Mouse (Mus musculus): ENCODE results near the gene Bach1. TPM values are rescaled to one million over a fixed set of nuclear protein-coding genes. Genes with fewer than 3 reads are reported as not detected.
"Not testable (repeated sequence)": the region's sequence is repeated elsewhere in the genome, so short reads cannot be mapped to it uniquely, and the experiment has no call there.

Gene Bach1
- polyA plus RNA-seq, 1 experiment from 2014 or later: 19.2 TPM

GRCm38 (mm10) chr16:87671336-87671735, 27.4 kb upstream of the Bach1 start:
- no peak overlapping the region for H3K4me2 ChIP-seq
- 79% methylated on average over 12 of the region's 12 CpGs for WGBS

DNA sequence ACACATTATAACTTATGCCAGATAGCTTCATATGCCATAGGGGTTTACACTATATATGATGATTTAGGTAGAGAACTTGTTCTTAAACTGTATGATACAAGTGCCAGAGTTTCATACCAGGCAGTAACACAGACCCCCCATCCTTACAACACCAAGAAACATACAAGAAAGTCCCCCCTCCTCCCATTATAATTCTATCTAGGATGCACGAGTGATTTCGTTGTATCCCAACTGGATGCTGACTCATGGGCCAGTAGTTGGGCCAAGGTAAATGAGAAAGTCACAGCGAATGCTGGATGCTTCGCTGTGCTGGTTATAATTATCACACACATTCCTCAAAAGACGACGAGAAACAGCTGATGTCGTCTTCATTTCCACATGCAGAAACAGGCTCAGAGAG, 25.6 kb upstream of the Bach1 start:
- no peaks in the 10 kb centered on the region for H3K27me3 ChIP-seq (ENCODE audit: control insufficient read depth, insufficient read depth, low read length)
- no peaks in the 10 kb centered on the region for H3K4me1 ChIP-seq (ENCODE audit: control insufficient read depth, insufficient read depth, low read length)
- no peak overlapping the region for H3K9ac ChIP-seq (ENCODE audit: low read length)
- H3K36me3 ChIP-seq (ENCODE audit: control insufficient read depth, insufficient read depth, low read length): no peaks in the 10 kb centered on the region
- no peak overlapping the region for H3K4me2 ChIP-seq
- H3K27ac ChIP-seq (ENCODE audit: low read depth, low read length): no peak overlapping the region
- H3K9me3 ChIP-seq (ENCODE audit: control insufficient read depth, low read length): no peaks in the 10 kb centered on the region
- no peak overlapping the region for H3K4me3 ChIP-seq (ENCODE audit: low read depth, low read length)
- 87% methylated on average over 7 of the region's 7 CpGs for WGBS
- ATAC-seq (ENCODE audit: low FRiP score) (no peak), DNase-seq (ENCODE audit: low spot score, missing footprints) (peak; percentile 56)

More at GRCm38 (mm10) chr16:87671336-87671735, 27.4 kb upstream of the Bach1 start:
- no peak for ATAC-seq (ENCODE audit: low FRiP score)
- Histone ChIP-seq H3K9me3 (ENCODE audit: control insufficient read depth, low read length) (no peaks in the 10 kb centered on the region), H3K4me1 (ENCODE audit: control insufficient read depth, insufficient read depth, low read length) (no peaks in the 10 kb centered on the region), H3K36me3 (ENCODE audit: control insufficient read depth, insufficient read depth, low read length) (no peaks in the 10 kb centered on the region), H3K4me3 (ENCODE audit: low read depth, low read length) (no peak overlapping the region), H3K9ac (ENCODE audit: low read length) (no peak overlapping the region), H3K27ac (ENCODE audit: low read depth, low read length) (no peak overlapping the region), H3K27me3 (ENCODE audit: control insufficient read depth, insufficient read depth, low read length) (no peaks in the 10 kb centered on the region)
- peak; percentile 37 for DNase-seq (ENCODE audit: low spot score, missing footprints)

GRCm38 (mm10) chr16:87676182-87676581, 22.6 kb upstream of the Bach1 start:
- no peak overlapping the region for H3K27ac ChIP-seq (ENCODE audit: low read depth, low read length)
- no peak overlapping the region for H3K4me2 ChIP-seq
- H3K36me3 ChIP-seq (ENCODE audit: control insufficient read depth, insufficient read depth, low read length): no peaks in the 10 kb centered on the region
- no peaks in the 10 kb centered on the region for H3K27me3 ChIP-seq (ENCODE audit: control insufficient read depth, insufficient read depth, low read length)
- WGBS: 75% methylated on average over 10 of the region's 10 CpGs
- ATAC-seq (ENCODE audit: low FRiP score) (no peak), DNase-seq (ENCODE audit: low spot score, missing footprints) (no peak)
- H3K4me1 ChIP-seq (ENCODE audit: control insufficient read depth, insufficient read depth, low read length): no peaks in the 10 kb centered on the region
- no peaks in the 10 kb centered on the region for H3K9me3 ChIP-seq (ENCODE audit: control insufficient read depth, low read length)
- H3K9ac ChIP-seq (ENCODE audit: low read length): no peak overlapping the region
- no peak overlapping the region for H3K4me3 ChIP-seq (ENCODE audit: low read depth, low read length)

DNA sequence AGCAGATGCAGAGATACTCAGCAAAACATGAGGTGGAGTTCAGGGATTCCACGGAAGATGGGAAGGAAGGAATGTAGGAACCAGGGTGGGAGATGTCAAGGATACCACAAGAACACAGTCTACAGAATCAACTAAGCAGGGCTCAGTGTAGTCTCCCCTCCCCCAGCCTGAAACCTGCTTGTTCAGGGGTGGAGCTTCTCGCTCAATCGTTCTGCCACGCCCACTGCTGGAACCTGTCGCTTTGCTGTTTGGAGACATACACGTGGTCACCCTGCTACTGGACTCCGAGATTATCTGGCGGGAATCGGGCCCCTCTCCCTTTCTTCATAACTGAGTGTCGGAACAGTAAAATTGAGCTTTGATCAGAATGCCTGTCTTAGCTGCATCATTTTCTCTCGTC, 20.1 kb upstream of the Bach1 start:
- H3K4me1 ChIP-seq (ENCODE audit: control insufficient read depth, insufficient read depth, low read length): no peaks in the 10 kb centered on the region
- no peaks in the 10 kb centered on the region for H3K9me3 ChIP-seq (ENCODE audit: control insufficient read depth, low read length)
- no peak overlapping the region for H3K4me2 ChIP-seq
- no peak overlapping the region for H3K9ac ChIP-seq (ENCODE audit: low read length)
- no peaks in the 10 kb centered on the region for H3K36me3 ChIP-seq (ENCODE audit: control insufficient read depth, insufficient read depth, low read length)
- DNase-seq (ENCODE audit: low spot score, missing footprints) (no peak), ATAC-seq (ENCODE audit: low FRiP score) (no peak)
- H3K27ac ChIP-seq (ENCODE audit: low read depth, low read length): no peak overlapping the region
- no peaks in the 10 kb centered on the region for H3K27me3 ChIP-seq (ENCODE audit: control insufficient read depth, insufficient read depth, low read length)
- H3K4me3 ChIP-seq (ENCODE audit: low read depth, low read length): no peak overlapping the region
- WGBS: 80% methylated on average over 9 of the region's 11 CpGs

DNA sequence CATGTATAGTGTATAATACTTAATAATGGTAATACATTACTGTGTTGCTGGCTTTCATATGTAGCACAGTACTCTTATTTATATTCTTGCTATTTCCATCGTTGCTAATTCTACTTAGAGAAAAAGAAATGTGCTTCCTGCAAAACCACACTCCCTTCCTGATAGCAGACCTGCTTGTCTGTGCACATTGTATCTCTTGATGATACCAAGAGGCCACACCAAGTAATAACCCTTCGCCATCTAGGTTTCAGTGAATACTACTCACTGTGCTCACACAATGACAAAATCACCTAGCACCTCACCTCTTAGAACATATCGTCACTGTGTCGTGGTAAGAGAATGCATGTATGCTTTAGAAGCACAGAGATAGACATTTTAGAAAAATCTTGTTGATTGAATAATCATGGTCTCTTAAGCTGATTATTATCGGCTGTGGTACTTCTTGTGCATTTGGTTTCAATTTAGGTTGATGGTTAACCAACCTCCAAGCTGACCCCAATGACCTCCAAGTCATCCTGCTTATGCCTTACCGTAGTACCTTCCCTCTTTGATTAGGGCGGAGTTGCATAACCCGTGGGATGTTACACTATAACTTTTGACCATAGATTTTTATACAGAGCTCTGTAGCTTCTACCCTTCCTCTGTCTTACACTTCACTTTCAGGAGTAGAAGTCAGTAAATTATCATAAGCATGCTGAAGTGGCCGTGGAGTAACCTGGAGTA, 17.7 kb upstream of the Bach1 start:
- DNase-seq (ENCODE audit: low spot score, missing footprints): no peak
- 89% methylated on average over 9 of the region's 9 CpGs for WGBS
- H3K27ac ChIP-seq (ENCODE audit: low read depth, low read length): no peak overlapping the region

GRCm38 (mm10) chr16:87681848-87682247, 16.9 kb upstream of the Bach1 start:
- WGBS: 73% methylated on average over 3 of the region's 3 CpGs

More for the DNA sequence above, 17.7 kb upstream of the Bach1 start:
- no peak overlapping the region for H3K9ac ChIP-seq (ENCODE audit: low read length)
- ATAC-seq (ENCODE audit: low FRiP score): no peak
- no peak overlapping the region for H3K4me2 ChIP-seq
- H3K4me3 ChIP-seq (ENCODE audit: low read depth, low read length): no peak overlapping the region
- no peaks in the 10 kb centered on the region for H3K9me3 ChIP-seq (ENCODE audit: control insufficient read depth, low read length)
- no peaks in the 10 kb centered on the region for H3K36me3 ChIP-seq (ENCODE audit: control insufficient read depth, insufficient read depth, low read length)
- H3K4me1 ChIP-seq (ENCODE audit: control insufficient read depth, insufficient read depth, low read length): no peaks in the 10 kb centered on the region
- no peaks in the 10 kb centered on the region for H3K27me3 ChIP-seq (ENCODE audit: control insufficient read depth, insufficient read depth, low read length)

GRCm38 (mm10) chr16:87686458-87686857, 12.3 kb upstream of the Bach1 start:
- H3K4me3 ChIP-seq (ENCODE audit: low read depth, low read length): no peak overlapping the region
- no peak overlapping the region for H3K27ac ChIP-seq (ENCODE audit: low read depth, low read length)
- no peak overlapping the region for H3K4me2 ChIP-seq
- H3K4me1 ChIP-seq (ENCODE audit: control insufficient read depth, insufficient read depth, low read length): no peaks in the 10 kb centered on the region
- no peaks in the 10 kb centered on the region for H3K9me3 ChIP-seq (ENCODE audit: control insufficient read depth, low read length)
- ATAC-seq (ENCODE audit: low FRiP score) (no peak), DNase-seq (ENCODE audit: low spot score, missing footprints) (no peak)
- H3K27me3 ChIP-seq (ENCODE audit: control insufficient read depth, insufficient read depth, low read length): no peaks in the 10 kb centered on the region
- H3K9ac ChIP-seq (ENCODE audit: low read length): no peak overlapping the region
- WGBS: 83% methylated on average over 1 of the region's 1 CpGs
- H3K36me3 ChIP-seq (ENCODE audit: control insufficient read depth, insufficient read depth, low read length): no peaks in the 10 kb centered on the region

More at GRCm38 (mm10) chr16:87681848-87682247, 16.9 kb upstream of the Bach1 start:
- Histone ChIP-seq H3K36me3 (ENCODE audit: control insufficient read depth, insufficient read depth, low read length) (no peaks in the 10 kb centered on the region), H3K27ac (ENCODE audit: low read depth, low read length) (no peak overlapping the region), H3K4me2 (no peak overlapping the region), H3K4me1 (ENCODE audit: control insufficient read depth, insufficient read depth, low read length) (no peaks in the 10 kb centered on the region), H3K9me3 (ENCODE audit: control insufficient read depth, low read length) (no peaks in the 10 kb centered on the region), H3K9ac (ENCODE audit: low read length) (no peak overlapping the region), H3K27me3 (ENCODE audit: control insufficient read depth, insufficient read depth, low read length) (no peaks in the 10 kb centered on the region), H3K4me3 (ENCODE audit: low read depth, low read length) (no peak overlapping the region)
- DNase-seq (ENCODE audit: low spot score, missing footprints) (no peak), ATAC-seq (ENCODE audit: low FRiP score) (0 out of 2 replicates have a peak, but pooled peaks have one; percentile 19)

DNA sequence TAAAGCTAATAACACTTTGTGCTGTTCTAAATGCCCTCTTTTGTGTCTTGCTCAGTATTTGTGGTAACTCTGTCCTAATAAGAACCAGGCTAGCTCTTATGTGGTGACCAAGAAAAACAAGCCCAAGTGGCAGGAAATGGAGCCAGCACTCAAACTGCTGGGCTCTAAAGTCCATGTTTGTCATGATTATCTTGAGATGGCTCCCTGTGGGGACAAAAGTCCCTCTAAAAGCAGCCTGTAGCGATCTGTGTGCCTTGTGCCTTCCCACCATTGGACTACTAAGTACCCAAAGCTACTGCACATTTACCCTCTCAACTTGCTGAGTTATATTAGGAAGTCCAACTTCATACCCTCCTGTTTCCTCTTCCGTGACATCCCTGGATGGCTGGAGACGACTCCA, 11.4 kb upstream of the Bach1 start:
- 75% methylated on average over 3 of the region's 3 CpGs for WGBS

GRCm38 (mm10) chr16:87688328-87688727, 10.4 kb upstream of the Bach1 start:
- H3K36me3 ChIP-seq (ENCODE audit: control insufficient read depth, insufficient read depth, low read length); H3K27me3 ChIP-seq (ENCODE audit: control insufficient read depth, insufficient read depth, low read length); H3K9me3 ChIP-seq (ENCODE audit: control insufficient read depth, low read length); H3K4me2 ChIP-seq; H3K4me3 ChIP-seq (ENCODE audit: low read depth, low read length); H3K27ac ChIP-seq (ENCODE audit: low read depth, low read length); H3K4me1 ChIP-seq (ENCODE audit: control insufficient read depth, insufficient read depth, low read length); H3K9ac ChIP-seq (ENCODE audit: low read length); ATAC-seq (ENCODE audit: low FRiP score); DNase-seq (ENCODE audit: low spot score, missing footprints): not testable (repeated sequence)
- 95% methylated on average over 3 of the region's 3 CpGs for WGBS

More for the DNA sequence above, 11.4 kb upstream of the Bach1 start:
- Histone ChIP-seq H3K4me2 (no peak overlapping the region), H3K36me3 (ENCODE audit: control insufficient read depth, insufficient read depth, low read length) (no peaks in the 10 kb centered on the region), H3K9ac (ENCODE audit: low read length) (no peak overlapping the region), H3K27ac (ENCODE audit: low read depth, low read length) (no peak overlapping the region), H3K27me3 (ENCODE audit: control insufficient read depth, insufficient read depth, low read length) (no peaks in the 10 kb centered on the region), H3K9me3 (ENCODE audit: control insufficient read depth, low read length) (no peaks in the 10 kb centered on the region), H3K4me1 (ENCODE audit: control insufficient read depth, insufficient read depth, low read length) (no peaks in the 10 kb centered on the region), H3K4me3 (ENCODE audit: low read depth, low read length) (no peak overlapping the region)
- DNase-seq (ENCODE audit: low spot score, missing footprints) (no peak), ATAC-seq (ENCODE audit: low FRiP score) (no peak)
